Mouse (Mus musculus) thymus, adult 2 months (tissue): Measurements from ENCODE around the gene Mfap5. TPM values are rescaled to one million over a fixed set of nuclear protein-coding genes. Genes with fewer than 3 reads are reported as not detected.
"Not testable (repeated sequence)": the region's sequence is repeated elsewhere in the genome, so short reads cannot be mapped to it uniquely, and the experiment has no call there.

ENCODE experiments used
- DNase-seq: peaks from one replicate; pipeline ENCODE4 v3.0.0; 2021
- H3K27ac ChIP-seq: fragments of 200-500 bp; 2 replicates; pipeline ENCODE4 v1.5.1; 2012; ENCODE audit warnings: low read length, control low read depth; ENCODE audit not compliant: control insufficient read depth, insufficient read depth
- H3K27me3 ChIP-seq: fragments of 200-500 bp; 2 replicates; pipeline ENCODE4 v1.6.1; 2012; ENCODE audit warnings: mild to moderate bottlenecking, low read length, moderate library complexity, mixed read lengths; ENCODE audit not compliant: control insufficient read depth, insufficient read depth
- H3K36me3 ChIP-seq: fragments of 200-500 bp; 2 replicates; pipeline ENCODE4 v1.6.1; 2012; ENCODE audit warnings: mild to moderate bottlenecking, low read length, moderate library complexity; ENCODE audit not compliant: control insufficient read depth, insufficient read depth
- H3K4me1 ChIP-seq: fragments of 200-500 bp; replicated peaks from 2 replicates; pipeline ENCODE4 v1.6.1; 2012; ENCODE audit warnings: low read length; ENCODE audit not compliant: control insufficient read depth, insufficient read depth
- H3K4me3 ChIP-seq: fragments of 200-500 bp; 2 replicates; pipeline ENCODE4 v1.5.1; 2012; ENCODE audit warnings: mild to moderate bottlenecking, low read length, control low read depth, moderate library complexity; ENCODE audit not compliant: control insufficient read depth, insufficient read depth
- CTCF ChIP-seq: fragments of 200-500 bp; IDR thresholded peaks from 2 replicates; pipeline ENCODE4 v1.5.1; 2012; ENCODE audit warnings: mild to moderate bottlenecking, control low read depth, low read length, moderate library complexity, borderline replicate concordance; ENCODE audit not compliant: control insufficient read depth, poor library complexity, insufficient read depth; ENCODE audit errors: extremely low read depth
- POLR2A ChIP-seq: fragments of 200-500 bp; IDR thresholded peaks from 2 replicates; pipeline ENCODE4 v1.6.1; 2012; ENCODE audit warnings: mild to moderate bottlenecking, low read length, control low read depth, moderate library complexity; ENCODE audit not compliant: control insufficient read depth, poor library complexity, insufficient read depth; ENCODE audit errors: extremely low read depth
- WGBS: fragments of 180-500 bp; shearing (Covaris S2); methylation state at CpG from one replicate; pipeline ENCODE4 v1.1.7; 2018; 5-methylcytosine and 5-hydroxymethylcytosine counted together
- polyA plus RNA-seq: library from polyadenylated mRNA; depleted of rRNA; stranded (reverse); fragments of >200 nt; gene quantifications from 2 replicates; pipeline ENCODE4 v1.2.3, GENCODE M21; 2012; rRNA removed

The Mfap5 gene
- polyA plus RNA-seq, result 17.5 and 26.2 TPM in 2 replicates

DNA sequence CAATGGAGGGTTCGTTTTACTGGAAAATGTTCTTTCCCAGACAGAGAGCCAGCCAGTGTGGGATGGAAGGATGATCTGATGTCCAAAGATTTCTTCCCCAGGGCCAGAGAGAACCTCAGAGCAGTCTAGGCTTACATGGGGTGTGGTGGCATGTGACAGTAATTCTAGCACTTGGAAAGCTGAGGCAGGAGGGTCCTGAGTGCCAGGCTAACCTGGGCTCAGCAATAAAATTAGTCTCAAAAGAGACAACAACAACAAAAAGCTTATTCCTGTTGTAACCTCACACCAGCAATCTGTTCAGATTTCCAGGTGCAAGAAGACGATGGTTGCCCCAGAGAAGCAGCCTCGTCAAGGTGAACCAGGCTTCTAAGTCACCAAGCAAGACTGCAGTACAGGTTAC, at the start of gene Mfap5:
TSS of gene Mfap5 (plus strand) at position 301 of the 400 bp plus-strand sequence.
- Histone ChIP-seq H3K27me3 (no peaks in the 10 kb centered on the region), H3K36me3 (no peaks in the 10 kb centered on the region), H3K4me3 (no peak within 1 kb of the TSS), H3K4me1 (no peaks in the 10 kb centered on the region), H3K27ac (no peak within 1 kb of the TSS)
- 86% methylated on average over 3 of the region's 3 CpGs for WGBS
- TF ChIP-seq CTCF (no peak), POLR2A (no peak)
- no peak for DNase-seq

DNA sequence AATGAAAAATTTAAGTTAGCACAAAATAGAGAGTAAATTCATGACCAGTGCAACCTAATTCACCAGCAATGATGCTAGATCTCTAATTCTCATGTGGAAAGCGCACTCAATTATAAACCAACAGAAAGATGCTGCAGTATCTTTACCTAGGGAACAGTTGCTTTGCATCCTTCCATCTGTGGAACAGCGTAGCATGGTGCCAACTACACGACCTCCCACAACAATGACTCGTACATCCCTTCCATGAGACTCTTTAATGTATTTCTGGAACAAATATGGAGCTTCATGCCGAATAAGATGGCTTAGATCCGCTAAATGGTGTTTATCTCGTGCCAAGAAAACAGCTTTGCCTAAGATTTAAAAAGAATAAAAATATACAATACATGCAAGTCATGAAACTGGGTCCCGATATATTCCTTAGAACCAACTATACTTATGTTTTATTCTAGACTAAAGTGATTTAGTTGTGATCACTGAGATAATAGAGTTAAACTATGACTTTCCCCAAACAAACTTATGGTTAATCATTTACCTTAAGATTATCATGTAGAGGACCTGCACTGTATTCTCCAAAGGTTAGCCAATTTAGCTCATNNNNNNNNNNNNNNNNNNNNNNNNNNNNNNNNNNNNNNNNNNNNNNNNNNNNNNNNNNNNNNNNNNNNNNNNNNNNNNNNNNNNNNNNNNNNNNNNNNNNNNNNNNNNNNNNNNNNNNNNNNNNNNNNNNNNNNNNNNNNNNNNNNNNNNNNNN, 46.5 kb upstream of the Mfap5 start:
- WGBS, result 96% methylated on average over 8 of the region's 8 CpGs

DNA sequence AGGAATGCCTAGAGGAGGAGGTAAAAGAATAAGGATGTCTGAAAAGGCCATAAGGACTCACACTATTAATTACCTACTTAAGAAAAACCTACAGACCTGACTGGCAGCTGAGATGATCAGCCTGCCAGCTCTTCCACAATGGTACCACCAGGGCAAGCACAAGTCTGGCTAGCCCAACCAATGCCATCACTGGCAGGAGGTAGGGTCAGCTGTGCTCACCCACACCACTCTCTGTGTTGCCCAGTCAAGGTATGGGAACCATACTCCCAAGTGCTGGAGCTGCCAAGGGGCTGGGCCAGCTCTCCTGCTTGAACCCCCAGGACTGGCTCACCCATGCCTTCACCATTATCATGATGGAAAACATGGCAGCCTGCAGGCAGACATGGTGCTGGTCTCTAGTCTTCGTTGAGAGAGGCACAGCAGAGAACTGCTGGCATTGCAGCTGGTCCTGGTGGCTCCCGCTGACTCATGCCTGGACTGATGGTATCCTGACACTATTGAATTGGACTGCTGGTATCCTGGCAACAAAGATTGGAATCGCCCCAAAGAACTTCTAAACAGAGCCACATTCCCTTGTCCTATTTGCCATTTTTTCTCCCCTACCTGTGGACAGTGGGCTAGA, 39.4 kb upstream of the Mfap5 start:
- Histone ChIP-seq H3K36me3 (no peaks in the 10 kb centered on the region), H3K27me3 (no peaks in the 10 kb centered on the region), H3K4me3 (no peak overlapping the region), H3K4me1 (no peaks in the 10 kb centered on the region), H3K27ac (no peak overlapping the region)
- TF ChIP-seq POLR2A, result no peak
- no peak for TF ChIP-seq CTCF
- WGBS, result 82% methylated on average over 3 of the region's 3 CpGs
- no peak for DNase-seq

More for the DNA sequence above, 46.5 kb upstream of the Mfap5 start:
- no peak for DNase-seq
- TF ChIP-seq CTCF (no peak), POLR2A (no peak)
- H3K27me3 ChIP-seq, result no peaks in the 10 kb centered on the region
- H3K27ac ChIP-seq, result no peak overlapping the region
- H3K36me3 ChIP-seq, result no peaks in the 10 kb centered on the region
- H3K4me3 ChIP-seq, result no peak overlapping the region
- no peaks in the 10 kb centered on the region for H3K4me1 ChIP-seq

- Histone ChIP-seq H3K27ac (no peak overlapping the region), H3K27me3 (no peaks in the 10 kb centered on the region), H3K4me3 (no peak overlapping the region), H3K36me3 (no peaks in the 10 kb centered on the region), H3K4me1 (no peaks in the 10 kb centered on the region)
- TF ChIP-seq CTCF (no peak), POLR2A (no peak)
- WGBS, result 94% methylated on average over 15 of the region's 15 CpGs
- no peak for DNase-seq
Measured at GRCm38 (mm10) chr6:122469030-122469640, 36.5 kb upstream of the Mfap5 start.

GRCm38 (mm10) chr6:122470240-122470639, 35.4 kb upstream of the Mfap5 start:
- TF ChIP-seq CTCF (no peak), POLR2A (no peak)
- Histone ChIP-seq H3K27ac (no peak overlapping the region), H3K4me3 (no peak overlapping the region), H3K27me3 (no peaks in the 10 kb centered on the region), H3K36me3 (no peaks in the 10 kb centered on the region), H3K4me1 (no peaks in the 10 kb centered on the region)
- 94% methylated on average over 2 of the region's 2 CpGs for WGBS
- DNase-seq, result no peak

DNA sequence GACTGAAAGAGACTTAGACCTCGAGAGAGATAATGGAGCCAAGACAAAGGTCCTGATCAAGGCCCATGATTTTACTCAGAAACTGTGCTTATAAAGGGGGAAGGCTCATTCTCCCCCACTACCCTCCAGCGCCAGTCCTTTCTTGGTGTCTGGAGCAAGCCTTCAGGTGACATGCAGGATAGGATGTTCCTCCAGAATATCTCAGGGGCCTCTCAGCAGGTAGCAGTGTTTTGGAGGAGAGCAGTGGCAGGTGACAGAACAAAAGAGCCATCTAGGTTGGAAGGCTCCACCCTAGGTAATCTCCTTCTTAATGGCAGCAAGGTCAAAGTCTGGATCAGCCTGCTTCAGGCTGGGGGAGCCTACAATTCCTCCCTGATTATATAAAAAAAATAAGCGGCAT, 34.2 kb upstream of the Mfap5 start:
- not testable (repeated sequence) for H3K36me3 ChIP-seq, H3K27me3 ChIP-seq, DNase-seq, H3K4me3 ChIP-seq, H3K27ac ChIP-seq, H3K4me1 ChIP-seq
- 86% methylated on average over 3 of the region's 3 CpGs for WGBS

GRCm38 (mm10) chr6:122478062-122478461, 27.6 kb upstream of the Mfap5 start:
- H3K36me3 ChIP-seq, result no peaks in the 10 kb centered on the region
- no peak for TF ChIP-seq POLR2A
- no peak for TF ChIP-seq CTCF
- no peaks in the 10 kb centered on the region for H3K4me1 ChIP-seq
- no peak for DNase-seq
- no peak overlapping the region for H3K27ac ChIP-seq
- H3K4me3 ChIP-seq, result no peak overlapping the region
- H3K27me3 ChIP-seq, result no peaks in the 10 kb centered on the region; the same call in 1 of the 2 replicates
- WGBS, result 92% methylated on average over 3 of the region's 3 CpGs
